Mouse (Mus musculus) E14TG2a.4 (cell line): ENCODE measurements around the gene Pnkp.

Experiments used
- CTCF ChIP-seq: conservative IDR thresholded peaks from 2 replicates; pipeline ENCODE4 v1.5.1; 2014; ENCODE audit warnings: low read length
- POU5F1 ChIP-seq: IDR thresholded peaks from 2 replicates; pipeline ENCODE4 v1.6.1; 2014; ENCODE audit warnings: low read length, borderline replicate concordance

DNA sequence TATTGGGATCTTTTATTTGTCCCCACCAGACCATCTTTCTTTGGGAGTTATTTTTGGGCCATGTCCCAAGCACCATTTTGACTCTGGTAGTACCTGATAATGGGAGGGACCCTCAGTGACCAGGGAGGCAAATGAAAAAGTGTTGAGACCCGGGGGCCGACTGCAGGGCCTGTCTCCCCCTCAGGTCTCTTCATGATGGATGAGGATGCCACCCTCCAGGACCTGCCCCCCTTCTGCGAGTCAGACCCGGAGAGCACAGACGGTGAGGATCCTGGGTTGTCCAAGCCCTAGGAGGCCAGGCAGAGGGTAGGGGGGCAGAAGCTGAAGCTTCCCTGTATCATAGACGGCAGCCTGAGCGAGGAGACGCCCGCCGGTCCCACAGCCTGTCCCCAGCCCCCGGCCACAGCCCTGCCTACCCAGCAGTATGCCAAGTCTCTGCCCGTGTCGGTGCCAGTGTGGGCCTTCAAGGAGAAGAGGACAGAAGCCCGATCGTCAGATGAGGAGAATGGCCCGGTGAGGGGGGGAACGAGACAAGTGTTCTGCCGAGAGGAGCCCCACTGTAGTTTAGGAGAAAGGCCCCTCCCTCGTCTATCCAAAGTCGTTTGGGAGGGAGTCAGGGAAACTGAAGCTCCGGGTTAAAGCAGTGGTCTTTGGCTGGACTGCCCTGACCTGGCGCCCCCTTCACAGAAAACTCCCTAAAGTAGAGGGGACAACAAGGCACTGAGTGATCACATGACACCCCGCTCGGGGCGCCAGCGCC is 3.2 kb upstream of the Pnkp start:
- no peak for TF ChIP-seq CTCF
- TF ChIP-seq POU5F1 = no peak
